Mouse (Mus musculus): ENCODE measurements at regions not wholly inside any gene's neighbourhood (a gene's known extent, or its start where the extent isn't known, plus 50 kb on each side); places are given as distances from the start of the nearest gene placed in this dataset.

- H3K9me3 ChIP-seq (ENCODE audit: low read length): no peaks in the 10 kb centered on the region
Observed at GRCm38 (mm10) chr6:117299503-117300288, 131.4 kb downstream of the Cxcl12 start.

DNA sequence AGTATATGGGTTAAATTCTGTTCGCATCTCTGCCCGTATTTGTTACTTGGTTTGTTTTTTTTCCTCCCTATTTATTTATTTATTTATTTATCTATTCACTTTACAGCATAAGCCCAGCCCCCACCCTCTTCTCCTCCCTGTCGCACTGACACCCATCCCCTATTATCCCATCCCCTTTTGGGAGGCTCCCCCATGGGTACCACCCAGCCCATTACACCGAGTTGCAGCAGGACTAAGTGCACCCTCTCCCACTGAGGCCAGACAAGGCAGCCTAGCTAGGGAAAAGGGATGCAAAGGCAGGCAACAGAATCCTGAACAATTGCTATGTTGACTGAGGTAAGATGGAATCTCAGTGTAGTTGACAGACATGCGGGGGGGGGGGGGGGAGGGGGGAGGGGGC lies 135.0 kb downstream of the Cxcl12 start:
- 58% methylated on average over 4 of the region's 5 CpGs for WGBS
- no peaks in the 10 kb centered on the region for H3K9me3 ChIP-seq (ENCODE audit: low read length)
- no peaks in the 10 kb centered on the region for H3K36me3 ChIP-seq (ENCODE audit: insufficient read depth, low read length)
- no peak overlapping the region for H3K4me2 ChIP-seq (replicated peaks; ENCODE audit: low read depth, low read length)
- no peaks in the 10 kb centered on the region for H3K4me1 ChIP-seq (ENCODE audit: insufficient read depth, low read length)
- ATAC-seq (ENCODE audit: low FRiP score, low TSS enrichment): no peak
- no peak overlapping the region for H3K27ac ChIP-seq (ENCODE audit: low read length)
- H3K9ac ChIP-seq (replicated peaks; ENCODE audit: low read length): no peak overlapping the region
- H3K27me3 ChIP-seq (ENCODE audit: insufficient read depth, low read length): no peaks in the 10 kb centered on the region
- no peak overlapping the region for H3K4me3 ChIP-seq (ENCODE audit: low read length)

More at GRCm38 (mm10) chr6:117299503-117300288, 131.4 kb downstream of the Cxcl12 start:
- no peaks in the 10 kb centered on the region for H3K4me1 ChIP-seq (ENCODE audit: insufficient read depth, low read length)
- no peaks in the 10 kb centered on the region for H3K36me3 ChIP-seq (ENCODE audit: insufficient read depth, low read length)
- 63% methylated on average over 7 of the region's 7 CpGs for WGBS
- H3K27ac ChIP-seq (ENCODE audit: low read length): no peak overlapping the region
- no peak overlapping the region for H3K4me2 ChIP-seq (replicated peaks; ENCODE audit: low read depth, low read length)
- H3K4me3 ChIP-seq (ENCODE audit: low read length): no peak overlapping the region
- no peak for ATAC-seq (ENCODE audit: low FRiP score, low TSS enrichment)
- no peaks in the 10 kb centered on the region for H3K27me3 ChIP-seq (ENCODE audit: insufficient read depth, low read length)
- H3K9ac ChIP-seq (replicated peaks; ENCODE audit: low read length): no peak overlapping the region

DNA sequence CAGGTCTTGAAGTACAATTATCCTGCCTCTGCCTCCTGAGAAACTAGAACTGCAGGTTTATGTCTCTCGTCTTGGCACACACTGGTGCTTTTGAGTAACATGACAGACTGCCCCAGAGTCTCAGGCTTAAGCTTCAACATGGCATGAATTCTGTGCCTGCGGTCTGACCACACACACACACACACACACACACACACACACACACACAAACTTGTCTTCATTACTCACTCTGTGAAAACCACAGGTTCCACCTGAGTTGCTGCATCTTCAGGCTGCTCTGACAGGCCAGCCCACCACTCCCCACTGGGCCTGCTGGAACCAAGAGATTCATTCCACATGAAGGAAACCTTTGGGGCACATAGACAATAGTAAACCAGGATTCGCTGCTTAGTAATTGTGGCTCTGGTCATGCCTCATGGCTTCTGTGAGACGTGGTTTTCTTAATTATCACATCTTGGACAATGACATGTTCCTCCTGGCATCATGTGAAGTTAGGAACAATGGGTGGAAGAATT lies 137.5 kb downstream of the Cxcl12 start:
- 67% methylated on average over 4 of the region's 4 CpGs for WGBS
- no peak for ATAC-seq (ENCODE audit: low FRiP score, low TSS enrichment)
- Histone ChIP-seq H3K27ac (ENCODE audit: low read length) (no peak overlapping the region), H3K27me3 (ENCODE audit: insufficient read depth, low read length) (no peaks in the 10 kb centered on the region), H3K4me3 (ENCODE audit: low read length) (no peak overlapping the region), H3K36me3 (ENCODE audit: insufficient read depth, low read length) (no peaks in the 10 kb centered on the region), H3K4me2 (replicated peaks; ENCODE audit: low read depth, low read length) (no peak overlapping the region), H3K4me1 (ENCODE audit: insufficient read depth, low read length) (no peaks in the 10 kb centered on the region), H3K9ac (replicated peaks; ENCODE audit: low read length) (no peak overlapping the region), H3K9me3 (ENCODE audit: low read length) (no peaks in the 10 kb centered on the region)

GRCm38 (mm10) chr6:117308636-117309035 lies 140.3 kb downstream of the Cxcl12 start:
- H3K4me1 ChIP-seq (ENCODE audit: insufficient read depth, low read length): no peaks in the 10 kb centered on the region
- no peak for ATAC-seq (ENCODE audit: low FRiP score, low TSS enrichment)
- H3K36me3 ChIP-seq (ENCODE audit: insufficient read depth, low read length): no peaks in the 10 kb centered on the region
- no peak overlapping the region for H3K9ac ChIP-seq (replicated peaks; ENCODE audit: low read length)
- 72% methylated on average over 2 of the region's 2 CpGs for WGBS
- no peak overlapping the region for H3K4me2 ChIP-seq (replicated peaks; ENCODE audit: low read depth, low read length)
- no peaks in the 10 kb centered on the region for H3K9me3 ChIP-seq (ENCODE audit: low read length)
- no peaks in the 10 kb centered on the region for H3K27me3 ChIP-seq (ENCODE audit: insufficient read depth, low read length)
- no peak overlapping the region for H3K27ac ChIP-seq (ENCODE audit: low read length)
- no peak overlapping the region for H3K4me3 ChIP-seq (ENCODE audit: low read length)

DNA sequence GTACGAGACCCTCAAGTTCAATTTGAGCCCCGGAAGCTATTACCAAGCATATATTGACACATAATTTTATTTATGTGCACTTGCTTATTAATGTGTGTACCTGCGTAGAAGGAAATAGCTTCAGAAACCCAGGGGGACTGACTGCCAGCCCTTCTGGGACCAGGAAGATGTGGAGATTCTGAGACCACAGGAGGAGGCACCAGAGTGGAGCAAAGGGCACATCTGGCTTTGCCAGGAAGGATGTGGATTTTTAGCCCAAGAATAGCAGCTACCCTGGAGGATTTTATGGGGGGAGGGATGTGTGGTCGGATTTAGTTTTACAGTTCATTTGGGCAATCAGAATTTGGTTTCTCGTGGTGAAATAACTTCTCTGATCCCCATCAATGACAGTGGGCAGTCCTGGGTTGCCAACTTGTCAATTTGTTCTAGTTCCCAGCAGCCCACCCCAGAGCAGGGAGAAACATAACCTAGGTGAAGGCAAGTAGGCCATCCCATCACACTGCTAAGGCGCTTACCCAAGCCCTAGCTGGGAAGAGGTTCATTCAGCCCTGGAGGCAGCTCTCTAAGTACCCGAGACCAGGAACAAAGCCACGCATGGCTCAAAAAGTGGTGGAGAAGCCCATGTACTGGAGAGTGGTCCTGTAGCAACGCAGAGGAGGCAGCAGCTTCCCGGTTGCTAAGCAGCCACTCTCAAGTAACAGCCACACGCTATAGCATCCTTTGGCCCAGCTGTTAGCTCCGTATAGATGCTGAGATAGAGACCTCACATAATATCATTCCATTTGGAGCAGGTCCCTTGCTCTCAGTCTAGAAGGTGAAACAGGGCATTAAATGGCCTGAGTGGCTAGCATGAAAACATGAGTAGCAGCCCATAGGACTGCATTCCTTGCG lies 144.8 kb downstream of the Cxcl12 start:
- Histone ChIP-seq H3K9me3 (ENCODE audit: low read length) (no peaks in the 10 kb centered on the region), H3K4me3 (ENCODE audit: low read length) (no peak overlapping the region), H3K27ac (ENCODE audit: low read length) (no peak overlapping the region), H3K4me1 (ENCODE audit: insufficient read depth, low read length) (peaks cover 4% of the 10 kb centered on the region; the same call in 1 of the 2 replicates), H3K36me3 (ENCODE audit: insufficient read depth, low read length) (no peaks in the 10 kb centered on the region), H3K4me2 (replicated peaks; ENCODE audit: low read depth, low read length) (no peak overlapping the region), H3K27me3 (ENCODE audit: insufficient read depth, low read length) (no peaks in the 10 kb centered on the region), H3K9ac (replicated peaks; ENCODE audit: low read length) (no peak overlapping the region)
- 65% methylated on average over 13 of the region's 13 CpGs for WGBS
- 0 out of 2 replicates have a peak, but pooled peaks have one; percentile 6 for ATAC-seq (ENCODE audit: low FRiP score, low TSS enrichment)

- H3K9me3 ChIP-seq (ENCODE audit: low read length): no peaks in the 10 kb centered on the region
- WGBS: 25% methylated on average over 6 of the region's 6 CpGs
- H3K27me3 ChIP-seq (ENCODE audit: insufficient read depth, low read length): no peaks in the 10 kb centered on the region
- H3K4me3 ChIP-seq (ENCODE audit: low read length): no peak overlapping the region
- H3K9ac ChIP-seq (replicated peaks; ENCODE audit: low read length): no peak overlapping the region
- H3K4me2 ChIP-seq (replicated peaks; ENCODE audit: low read depth, low read length): no peak overlapping the region
- ATAC-seq (ENCODE audit: low FRiP score, low TSS enrichment): no peak
- H3K4me1 ChIP-seq (ENCODE audit: insufficient read depth, low read length): peaks cover 4% of the 10 kb centered on the region; the same call in 1 of the 2 replicates
- no peak overlapping the region for H3K27ac ChIP-seq (ENCODE audit: low read length)
- H3K36me3 ChIP-seq (ENCODE audit: insufficient read depth, low read length): no peaks in the 10 kb centered on the region
Observed at GRCm38 (mm10) chr6:117313944-117314566, 145.7 kb downstream of the Cxcl12 start.

DNA sequence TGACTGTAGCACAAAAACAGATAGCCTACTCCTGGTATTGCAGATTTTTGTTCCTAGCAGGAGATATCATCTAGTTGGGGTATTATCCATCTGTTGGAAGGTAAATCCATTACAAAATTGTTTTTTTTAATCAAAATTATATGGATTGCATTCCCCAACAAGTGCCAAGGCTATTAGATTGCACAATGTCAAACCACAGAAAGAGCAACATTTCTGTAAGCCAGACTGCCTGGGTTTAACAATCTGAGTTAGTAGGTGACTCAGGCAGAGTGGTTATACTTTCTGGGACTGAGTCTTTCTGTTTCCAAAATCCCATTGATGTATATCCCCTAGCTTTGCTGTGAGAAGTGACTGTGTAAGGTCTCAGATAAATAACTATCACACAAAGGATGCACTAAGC lies 155.0 kb downstream of the Cxcl12 start:
- no peak overlapping the region for H3K27ac ChIP-seq (ENCODE audit: low read length)
- no peaks in the 10 kb centered on the region for H3K4me1 ChIP-seq (ENCODE audit: insufficient read depth, low read length)
- H3K36me3 ChIP-seq (ENCODE audit: insufficient read depth, low read length): no peaks in the 10 kb centered on the region
- no peaks in the 10 kb centered on the region for H3K9me3 ChIP-seq (ENCODE audit: low read length)
- no peaks in the 10 kb centered on the region for H3K27me3 ChIP-seq (ENCODE audit: insufficient read depth, low read length)
- H3K9ac ChIP-seq (replicated peaks; ENCODE audit: low read length): no peak overlapping the region
- no peak for ATAC-seq (ENCODE audit: low FRiP score, low TSS enrichment)
- H3K4me3 ChIP-seq (ENCODE audit: low read length): no peak overlapping the region
- no peak overlapping the region for H3K4me2 ChIP-seq (replicated peaks; ENCODE audit: low read depth, low read length)

- H3K4me1 ChIP-seq (ENCODE audit: insufficient read depth, low read length): no peaks in the 10 kb centered on the region
- H3K36me3 ChIP-seq (ENCODE audit: insufficient read depth, low read length): no peaks in the 10 kb centered on the region
- H3K27ac ChIP-seq (ENCODE audit: low read length): no peak overlapping the region
- no peaks in the 10 kb centered on the region for H3K27me3 ChIP-seq (ENCODE audit: insufficient read depth, low read length)
- H3K9ac ChIP-seq (replicated peaks; ENCODE audit: low read length): no peak overlapping the region
- 61% methylated on average over 3 of the region's 3 CpGs for WGBS
- H3K9me3 ChIP-seq (ENCODE audit: low read length): no peaks in the 10 kb centered on the region
- ATAC-seq (ENCODE audit: low FRiP score, low TSS enrichment): no peak
- no peak overlapping the region for H3K4me3 ChIP-seq (ENCODE audit: low read length)
- no peak overlapping the region for H3K4me2 ChIP-seq (replicated peaks; ENCODE audit: low read depth, low read length)
Observed at GRCm38 (mm10) chr6:117323850-117324249, 155.5 kb downstream of the Cxcl12 start.

GRCm38 (mm10) chr6:117326835-117327775 lies 158.8 kb downstream of the Cxcl12 start:
- H3K27ac ChIP-seq (ENCODE audit: low read length): no peak overlapping the region
- H3K9me3 ChIP-seq (ENCODE audit: low read length): no peaks in the 10 kb centered on the region
- H3K4me2 ChIP-seq (replicated peaks; ENCODE audit: low read depth, low read length): no peak overlapping the region
- 65% methylated on average over 18 of the region's 18 CpGs for WGBS
- no peak for ATAC-seq (ENCODE audit: low FRiP score, low TSS enrichment)
- H3K4me3 ChIP-seq (ENCODE audit: low read length): no peak overlapping the region
- H3K9ac ChIP-seq (replicated peaks; ENCODE audit: low read length): no peak overlapping the region
- no peaks in the 10 kb centered on the region for H3K4me1 ChIP-seq (ENCODE audit: insufficient read depth, low read length)
- H3K27me3 ChIP-seq (ENCODE audit: insufficient read depth, low read length): no peaks in the 10 kb centered on the region
- H3K36me3 ChIP-seq (ENCODE audit: insufficient read depth, low read length): no peaks in the 10 kb centered on the region
